Mouse (Mus musculus) lung, postnatal 25 days (tissue): ENCODE measurements at regions not wholly inside any gene's neighbourhood (a gene's known extent, or its start where the extent isn't known, plus 50 kb on each side); places are given as distances from the start of the nearest gene placed in this dataset.

ENCODE experiments used
- DNase-seq: peaks from one replicate; pipeline ENCODE4 v3.0.0; 2022; ENCODE audit warnings: low spot score

- no peak for DNase-seq
Measured at GRCm38 (mm10) chr1:159989561-159989960, 54.6 kb upstream of the 4930523C07Rik start.

- DNase-seq = peak; percentile 15
Measured at GRCm38 (mm10) chr1:159991734-159992565, 52.2 kb upstream of the 4930523C07Rik start.
